Mouse (Mus musculus) embryonic fibroblast, embryonic 13.5 days (primary cell): ENCODE measurements around the gene Cbx1. TPM values are rescaled to one million over a fixed set of nuclear protein-coding genes. Genes with fewer than 3 reads are reported as not detected.
A peak's percentile ranks its signal among the peaks of the same experiment; 100 is the strongest.

ENCODE experiments used
- H3K27ac ChIP-seq: 2 replicates; pipeline ENCODE4 v1.5.1; 2012; ENCODE audit warnings: low read length, control low read depth, inconsistent platforms; ENCODE audit not compliant: insufficient read depth
- H3K4me1 ChIP-seq: 2 replicates; pipeline ENCODE4 v1.6.1; 2011; ENCODE audit warnings: low read length; ENCODE audit not compliant: control insufficient read depth, insufficient read depth
- H3K4me3 ChIP-seq: 2 replicates; pipeline ENCODE4 v1.5.1; 2011; ENCODE audit warnings: mild to moderate bottlenecking, control low read depth, low read length; ENCODE audit not compliant: insufficient read depth
- CTCF ChIP-seq: IDR thresholded peaks from 2 replicates; pipeline ENCODE4 v1.5.1; 2011; ENCODE audit warnings: mild to moderate bottlenecking, control low read depth, low read length, moderate library complexity, borderline replicate concordance; ENCODE audit not compliant: insufficient read depth
- POLR2A ChIP-seq: IDR thresholded peaks from 2 replicates; pipeline ENCODE4 v1.6.1; 2011; ENCODE audit warnings: low read depth, mild to moderate bottlenecking, control low read depth, low read length, moderate library complexity
- polyA plus RNA-seq: library from polyadenylated mRNA; stranded (reverse); fragments of >200 nt; gene quantifications from 2 replicates; pipeline ENCODE4 v1.2.4, GENCODE M21; 2011; ENCODE audit warnings: low read depth; ENCODE audit not compliant: missing spikeins, insufficient read length

Cbx1 gene
- polyA plus RNA-seq, 1 experiment, result 90.9 TPM

- Histone ChIP-seq H3K27ac (peak overlapping the region; percentile 94), H3K4me3 (peak overlapping the region; percentile 55), H3K4me1 (peaks cover 9% of the 10 kb centered on the region)
- TF ChIP-seq POLR2A (peak; percentile 71), CTCF (no peak)
These were observed 35.2 kb downstream of the Cbx1 start for GRCm38 (mm10) chr11:96823880-96824782.

- no peak for TF ChIP-seq CTCF
- no peak for TF ChIP-seq POLR2A
- peak overlapping the region; percentile 40 for H3K4me3 ChIP-seq
- peaks cover 9% of the 10 kb centered on the region for H3K4me1 ChIP-seq
- H3K27ac ChIP-seq, result peak overlapping the region; percentile 94
These were observed 36.0 kb downstream of the Cbx1 start for GRCm38 (mm10) chr11:96824783-96825495.

DNA sequence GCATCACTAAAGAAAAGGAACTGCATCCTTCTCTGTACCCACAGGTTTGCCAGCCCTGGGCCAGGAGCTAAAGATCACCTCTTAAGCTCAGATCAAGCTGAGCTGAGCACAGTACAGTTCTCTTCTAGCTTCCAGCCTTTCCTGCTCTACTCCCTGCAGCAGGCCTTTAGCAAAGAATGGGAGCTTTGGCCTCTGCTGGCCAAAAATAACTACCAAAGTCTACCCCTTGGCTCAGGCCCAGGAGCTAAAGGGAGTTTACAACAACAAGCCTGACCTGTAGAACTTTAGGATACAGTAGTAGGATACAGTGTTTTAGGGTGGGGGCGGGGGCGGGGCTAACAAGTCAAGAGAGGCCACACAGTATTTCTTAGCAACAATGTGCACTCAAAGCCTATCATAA is 37.6 kb downstream of the Cbx1 start:
- TF ChIP-seq CTCF (no peak), POLR2A (no peak)
- Histone ChIP-seq H3K4me3 (peak overlapping the region; percentile 40), H3K4me1 (peaks cover 9% of the 10 kb centered on the region), H3K27ac (peak overlapping the region; percentile 94; the same call in 1 of the 2 replicates)

GRCm38 (mm10) chr11:96827062-96827581 is 38.2 kb downstream of the Cbx1 start:
- TF ChIP-seq CTCF, result no peak
- TF ChIP-seq POLR2A, result no peak
- Histone ChIP-seq H3K4me3 (peak overlapping the region; percentile 40), H3K27ac (no peak overlapping the region), H3K4me1 (peaks cover 9% of the 10 kb centered on the region)

DNA sequence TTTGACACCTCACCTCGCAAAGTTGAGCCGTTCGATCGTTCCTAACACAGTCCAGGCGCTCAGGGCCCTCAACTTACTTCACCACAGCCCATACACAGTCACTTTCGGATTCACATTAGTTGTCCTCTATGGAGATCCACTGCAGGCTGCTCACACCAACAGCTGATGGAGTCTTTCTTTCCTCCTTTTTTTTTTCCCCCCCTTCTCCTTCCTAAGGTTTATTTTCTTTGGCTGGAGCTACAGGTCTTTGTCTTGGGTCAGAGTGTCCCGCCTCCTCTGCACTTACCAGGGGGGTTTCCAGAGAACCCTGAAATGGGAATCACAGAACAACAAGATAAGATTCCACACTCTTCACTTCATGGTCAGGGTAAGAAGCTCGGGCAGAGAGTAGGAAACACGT is 39.0 kb downstream of the Cbx1 start:
- Histone ChIP-seq H3K27ac (0 out of 2 replicates have a peak overlapping the region, but pooled peaks have one; percentile 18), H3K4me1 (peaks cover 9% of the 10 kb centered on the region), H3K4me3 (peak overlapping the region; percentile 40)
- TF ChIP-seq CTCF, result no peak
- 0 out of 2 replicates have a peak, but pooled peaks have one; percentile 16 for TF ChIP-seq POLR2A

DNA sequence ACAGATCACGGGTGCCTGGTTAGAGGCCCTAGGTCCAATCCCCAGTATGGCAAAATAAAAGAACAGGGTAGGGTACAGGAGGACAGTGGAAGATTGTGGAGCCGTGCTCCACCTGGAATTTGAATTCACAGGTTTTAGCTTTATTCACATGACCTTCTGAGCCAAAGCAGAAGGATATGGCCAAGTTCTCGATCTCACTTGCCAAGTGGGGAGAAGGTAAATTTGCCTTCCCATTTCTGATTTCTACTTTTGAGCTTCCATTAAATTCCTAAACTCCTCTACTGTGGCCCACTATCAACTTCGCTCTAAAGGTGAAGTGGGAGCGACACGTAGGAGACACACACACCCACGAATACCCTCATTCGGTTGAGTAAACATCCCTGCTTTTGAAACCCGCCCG is 40.0 kb downstream of the Cbx1 start:
- TF ChIP-seq CTCF (no peak), POLR2A (no peak)
- H3K4me1 ChIP-seq, result peaks cover 9% of the 10 kb centered on the region
- H3K4me3 ChIP-seq, result peak overlapping the region; percentile 68
- peak overlapping the region; percentile 55 for H3K27ac ChIP-seq

GRCm38 (mm10) chr11:96829403-96829812 is 40.5 kb downstream of the Cbx1 start:
- Histone ChIP-seq H3K4me3 (peak overlapping the region; percentile 68), H3K4me1 (peaks cover 9% of the 10 kb centered on the region), H3K27ac (peak overlapping the region; percentile 96)
- TF ChIP-seq POLR2A (peak; percentile 99), CTCF (no peak)

DNA sequence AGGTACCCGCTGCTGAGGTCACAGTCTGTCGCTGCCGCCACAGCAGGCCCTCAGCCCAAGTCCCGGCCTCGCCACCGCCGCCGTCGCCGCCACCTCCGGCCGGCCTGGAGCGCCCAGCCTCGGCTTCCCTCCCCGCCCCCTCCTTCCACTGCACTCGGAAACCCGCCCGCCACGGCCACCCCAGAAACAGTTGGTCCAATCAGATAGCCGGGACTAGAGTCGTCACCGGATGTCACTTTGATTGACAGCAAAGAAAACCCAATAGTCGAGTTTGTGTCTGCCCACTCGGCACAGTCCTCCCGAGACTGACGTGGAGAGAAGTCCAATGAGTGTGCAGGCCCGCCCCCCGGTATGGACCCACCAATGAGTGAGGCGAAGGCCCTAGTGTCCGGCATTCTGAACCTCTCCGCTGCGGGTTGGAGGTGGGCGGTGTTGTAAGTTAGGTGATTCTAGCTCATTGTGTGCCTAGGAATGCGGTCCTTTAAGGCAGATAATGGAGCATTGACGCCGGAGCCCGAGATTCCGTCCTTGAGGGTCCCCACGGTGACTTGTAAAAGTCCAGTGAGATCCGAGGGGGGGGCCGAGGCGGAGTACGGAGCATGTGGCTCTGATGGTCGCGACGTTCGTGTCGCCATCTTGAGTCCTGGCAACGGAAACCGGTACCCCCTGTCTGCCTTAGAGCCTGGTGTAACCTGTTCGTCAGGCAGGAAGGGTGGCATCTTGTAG is 41.0 kb downstream of the Cbx1 start, which contains the start of gene Nfe2l1:
Nfe2l1 (minus strand) TSS at position 156 of the 726 bp plus-strand sequence.
- peak; percentile 67 for TF ChIP-seq POLR2A
- no peak for TF ChIP-seq CTCF
- peak within 1 kb of the TSS; percentile 69 for H3K4me3 ChIP-seq
- peaks cover 9% of the 10 kb centered on the region for H3K4me1 ChIP-seq
- H3K27ac ChIP-seq, result peak within 1 kb of the TSS; percentile 96
